21 mouse cellular contexts compared by ENCODE assay signal in the genomic region with DNA sequence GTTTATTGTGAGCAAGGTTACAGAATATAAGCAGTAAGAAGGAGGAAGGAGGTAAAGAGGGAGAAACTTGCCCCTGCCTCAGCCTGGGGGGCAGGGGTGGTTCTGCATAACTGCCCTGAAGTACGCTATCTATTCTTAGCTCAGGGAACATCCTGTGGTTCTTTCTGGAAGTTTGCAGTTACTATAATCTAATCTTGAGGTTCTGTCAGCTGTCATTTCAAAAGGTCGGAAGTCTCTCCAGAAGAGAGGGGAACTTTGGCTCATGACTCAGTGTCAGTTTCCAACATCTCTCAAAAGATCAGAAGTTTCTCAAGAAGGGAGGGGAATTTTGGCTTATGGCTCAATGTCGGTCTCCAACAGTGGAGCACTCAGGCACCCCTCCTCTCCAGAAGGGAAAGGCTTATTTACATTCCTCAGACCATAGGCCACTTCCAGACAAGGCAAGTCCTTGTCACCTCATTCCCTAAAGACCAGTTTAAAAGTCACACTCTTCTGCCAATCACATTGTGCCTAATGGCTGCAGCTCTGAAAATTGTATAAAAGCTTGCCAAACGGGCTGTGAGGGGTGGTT.
A peak's percentile ranks its signal among the peaks of the same experiment; 100 is the strongest.
DNase-seq lines count a peak whose midpoint lies in the region; ATAC-seq and TF ChIP-seq lines count a peak whose summit lies in the region.
"Had no signal": no experiment of that assay in that cellular context is flagged by ENCODE, and none has a peak within 500 bp of the region (broad histone marks: within the 10 kb centered on the region; RNA-seq: fewer than 3 reads in every experiment).

No protein-coding gene starts in this region.

- no peaks in the 10 kb centered on the region for H3K4me1 ChIP-seq in lung, embryonic 15.5 days
- H3K4me1 ChIP-seq in limb, embryonic 10.5 days, result no peaks in the 10 kb centered on the region
- no peaks in the 10 kb centered on the region for H3K4me1 ChIP-seq in thymus, adult 2 months (replicated peaks; ENCODE audit: control insufficient read depth, insufficient read depth, low read length)
- H3K4me1 ChIP-seq: embryonic facial prominence, embryonic 12.5 days; heart, embryonic 12.5 days; hindbrain, embryonic 15.5 days had no signal

- H3K4me3 ChIP-seq in lung, embryonic 15.5 days, result no peak overlapping the region
- no peak overlapping the region for H3K4me3 ChIP-seq in limb, embryonic 10.5 days
- no peak overlapping the region for H3K4me3 ChIP-seq in thymus, adult 2 months (ENCODE audit: control insufficient read depth, insufficient read depth, low read length)
- H3K4me3 ChIP-seq: embryonic facial prominence, embryonic 12.5 days; heart, embryonic 12.5 days; hindbrain, embryonic 15.5 days; layer of hippocampus, adult 2 months; limb, embryonic 15.5 days had no signal

- H3K36me3 ChIP-seq in lung, embryonic 15.5 days, result no peaks in the 10 kb centered on the region
- H3K36me3 ChIP-seq in limb, embryonic 10.5 days, result no peaks in the 10 kb centered on the region
- H3K36me3 ChIP-seq in thymus, adult 2 months (ENCODE audit: control insufficient read depth, insufficient read depth, low read length), result no peaks in the 10 kb centered on the region
- H3K36me3 ChIP-seq: embryonic facial prominence, embryonic 12.5 days; heart, embryonic 12.5 days; hindbrain, embryonic 15.5 days; limb, embryonic 15.5 days had no signal

- peak; percentile 9 to 27 for DNase-seq in heart, adult 18-20 months
- DNase-seq in heart, postnatal 10 days, result no peak
- peak; percentile 6 for DNase-seq in CD4-positive helper T cell, adult 2 months (ENCODE audit: low read depth, low spot score)
- peak; percentile 6 to 37 for DNase-seq in lung, postnatal 4 days
- DNase-seq in limb, embryonic 10.5 days (ENCODE audit: low spot score), result no peak
- no peak for DNase-seq in thymus, adult 2 months
- DNase-seq: adrenal gland, adult 8-10 months; cerebellum, adult 9-11 months; heart, postnatal 4 days; kidney, adult 18-20 months; kidney, postnatal 14 days; layer of hippocampus, postnatal 36 days; right cerebral cortex, postnatal 4 days; thymus, postnatal 25 days had no signal

- TF ChIP-seq CTCF in thymus, adult 2 months (IDR thresholded peaks at IDR 0.05; ENCODE audit: borderline replicate concordance, control insufficient read depth, extremely low read depth, insufficient read depth, low read length, poor library complexity), result no peak

- intact Hi-C loops in heart, postnatal 10 days (cut with DNase I), result no loop called here

- no peak for TF ChIP-seq POLR2A in thymus, adult 2 months (IDR thresholded peaks at IDR 0.05; ENCODE audit: control insufficient read depth, extremely low read depth, insufficient read depth, low read length, poor library complexity)

- no peak overlapping the region for H3K4me2 ChIP-seq in lung, embryonic 15.5 days
- H3K4me2 ChIP-seq: embryonic facial prominence, embryonic 12.5 days; heart, embryonic 12.5 days; hindbrain, embryonic 15.5 days; limb, embryonic 15.5 days had no signal

- H3K9ac ChIP-seq in lung, embryonic 15.5 days, result no peak overlapping the region
- H3K9ac ChIP-seq: embryonic facial prominence, embryonic 12.5 days; heart, embryonic 12.5 days; hindbrain, embryonic 15.5 days; limb, embryonic 15.5 days had no signal

- H3K9me3 ChIP-seq in lung, embryonic 15.5 days, result no peaks in the 10 kb centered on the region
- H3K9me3 ChIP-seq in limb, embryonic 10.5 days (replicated peaks), result no peaks in the 10 kb centered on the region
- H3K9me3 ChIP-seq: embryonic facial prominence, embryonic 12.5 days; hindbrain, embryonic 15.5 days; limb, embryonic 15.5 days had no signal

- WGBS in lung, embryonic 15.5 days, result 22% methylated on average over 4 of the region's 4 CpGs
- WGBS in limb, embryonic 10.5 days, result 81% methylated on average over 4 of the region's 4 CpGs
- WGBS in thymus, adult 2 months, result 63% methylated on average over 4 of the region's 4 CpGs

- ATAC-seq in lung, embryonic 15.5 days (ENCODE audit: borderline replicate concordance, extremely low read depth, low FRiP score, low TSS enrichment), result peak; percentile 98

- peak overlapping the region; percentile 55; the same call in 1 of the 2 replicates for H3K27ac ChIP-seq in lung, embryonic 15.5 days
- H3K27ac ChIP-seq in limb, embryonic 10.5 days, result no peak overlapping the region
- no peak overlapping the region for H3K27ac ChIP-seq in thymus, adult 2 months (ENCODE audit: control insufficient read depth, insufficient read depth, low read length)
- H3K27ac ChIP-seq: embryonic facial prominence, embryonic 12.5 days; hindbrain, embryonic 15.5 days; layer of hippocampus, adult 2 months; limb, embryonic 15.5 days; stomach, postnatal 0 days had no signal

- H3K27me3 ChIP-seq in lung, embryonic 15.5 days, result no peaks in the 10 kb centered on the region
- no peaks in the 10 kb centered on the region for H3K27me3 ChIP-seq in limb, embryonic 10.5 days (ENCODE audit: low read depth, poor library complexity, severe bottlenecking)
- H3K27me3 ChIP-seq in thymus, adult 2 months (ENCODE audit: control insufficient read depth, insufficient read depth, low read length), result no peaks in the 10 kb centered on the region
- H3K27me3 ChIP-seq: embryonic facial prominence, embryonic 12.5 days; heart, embryonic 12.5 days; hindbrain, embryonic 15.5 days; limb, embryonic 15.5 days had no signal

Comparison
In these comparisons a context has a peak if more than half of its experiments do, and no peak if none do; other contexts are left out.
1. DNase-seq: peak in heart, adult 18-20 months (2 of 2), CD4-positive helper T cell, adult 2 months (single experiment) and lung, postnatal 4 days (2 of 2); none in heart, postnatal 10 days (0 of 2), limb, embryonic 10.5 days (single experiment) and thymus, adult 2 months (single experiment).